Mouse (Mus musculus) megakaryocyte, embryonic 14.5 days (primary cell): Measurements from ENCODE around the gene Wdr6. TPM values are rescaled to one million over a fixed set of nuclear protein-coding genes. Genes with fewer than 3 reads are reported as not detected.
"Not testable (repeated sequence)": the region's sequence is repeated elsewhere in the genome, so short reads cannot be mapped to it uniquely, and the experiment has no call there.

Experiments
- H3K27me3 ChIP-seq: replicated peaks from 2 replicates; pipeline ENCODE3; 2012; ENCODE audit warnings: inconsistent platforms
- H3K36me3 ChIP-seq: replicated peaks from 2 replicates; pipeline ENCODE3; 2012; ENCODE audit warnings: low read length, inconsistent platforms, mixed read lengths
- H3K4me1 ChIP-seq: 2 replicates; pipeline ENCODE4 v1.6.1; 2012; ENCODE audit warnings: inconsistent platforms
- H3K4me3 ChIP-seq: replicated peaks from 2 replicates; pipeline ENCODE3; 2012; ENCODE audit warnings: moderate library complexity, mild to moderate bottlenecking, inconsistent platforms
- H3K9me3 ChIP-seq: 2 replicates; pipeline ENCODE4 v1.6.1; 2012; ENCODE audit warnings: inconsistent platforms
- FLI1 ChIP-seq: IDR thresholded peaks from 2 replicates; pipeline ENCODE4 v1.6.1; 2012; ENCODE audit warnings: low read length, inconsistent platforms, mixed read lengths
- GATA1 ChIP-seq: IDR thresholded peaks from 3 replicates; pipeline ENCODE4 v1.6.1; 2012; ENCODE audit warnings: mixed read lengths, low read length, inconsistent platforms, borderline replicate concordance
- polyA plus RNA-seq: library from polyadenylated mRNA; stranded (reverse); fragments of >175 nt; gene quantifications from 2 replicates; pipeline ENCODE4 v1.2.3, GENCODE M21; 2012; ENCODE audit warnings: low replicate concordance; ENCODE audit not compliant: insufficient read depth

The Wdr6 gene
- 4.8 and 5.5 TPM in 2 replicates for polyA plus RNA-seq

GRCm38 (mm10) chr9:108578545-108579343 lies at the start of gene Wdr6:
Wdr6 (minus strand) TSS chr9:108578739.
- TF ChIP-seq FLI1 = no peak
- no peak for TF ChIP-seq GATA1
- Histone ChIP-seq H3K4me3 (peak within 1 kb of the TSS; percentile 96), H3K4me1 (peaks cover 78% of the 10 kb centered on the region), H3K36me3 (peaks cover 32% of the 10 kb centered on the region), H3K27me3 (no peaks in the 10 kb centered on the region), H3K9me3 (no peaks in the 10 kb centered on the region)

DNA sequence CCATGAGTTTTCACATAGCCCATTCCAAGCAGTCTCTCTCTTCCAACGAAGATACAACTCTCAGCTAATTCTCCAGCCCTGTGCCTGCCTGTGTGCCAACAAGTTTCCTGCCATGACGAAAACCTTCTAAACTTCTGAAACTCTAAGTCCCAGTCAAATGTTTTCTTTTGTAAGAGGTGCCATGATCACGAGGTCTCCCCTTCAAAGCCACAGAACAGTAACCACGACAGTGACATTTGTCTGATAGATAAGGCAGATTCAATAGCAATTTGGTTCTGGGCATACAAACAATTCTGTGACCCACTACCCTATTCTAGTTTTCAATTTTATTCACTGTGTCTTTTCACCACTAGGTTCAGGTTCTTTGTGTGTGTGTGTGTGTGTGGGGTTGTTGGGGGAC lies 49.6 kb upstream of the Wdr6 start:
- no peak for TF ChIP-seq GATA1
- no peak for TF ChIP-seq FLI1
- Histone ChIP-seq H3K4me1 (peaks cover 85% of the 10 kb centered on the region), H3K36me3 (peaks cover 72% of the 10 kb centered on the region), H3K9me3 (no peaks in the 10 kb centered on the region), H3K4me3 (no peak overlapping the region), H3K27me3 (no peaks in the 10 kb centered on the region)

GRCm38 (mm10) chr9:108626498-108626897 lies 48.0 kb upstream of the Wdr6 start:
- Histone ChIP-seq H3K27me3 (no peaks in the 10 kb centered on the region), H3K4me1 (peaks cover 74% of the 10 kb centered on the region), H3K9me3 (no peaks in the 10 kb centered on the region), H3K36me3 (peaks cover 68% of the 10 kb centered on the region), H3K4me3 (peak overlapping the region; percentile 54)
- TF ChIP-seq GATA1 (no peak), FLI1 (no peak)

- TF ChIP-seq GATA1 (no peak), FLI1 (no peak)
- Histone ChIP-seq H3K9me3 (no peaks in the 10 kb centered on the region), H3K36me3 (peaks cover 98% of the 10 kb centered on the region), H3K4me1 (peaks cover 16% of the 10 kb centered on the region; the same call in 1 of the 2 replicates), H3K27me3 (no peaks in the 10 kb centered on the region), H3K4me3 (no peak overlapping the region)
These were observed 38.8 kb upstream of the Wdr6 start for GRCm38 (mm10) chr9:108617301-108617700.

GRCm38 (mm10) chr9:108611488-108611887 lies 32.9 kb upstream of the Wdr6 start:
- no peaks in the 10 kb centered on the region for H3K9me3 ChIP-seq
- H3K36me3 ChIP-seq = peaks cover 99% of the 10 kb centered on the region
- H3K4me3 ChIP-seq = no peak overlapping the region
- peaks cover 9% of the 10 kb centered on the region for H3K4me1 ChIP-seq
- no peaks in the 10 kb centered on the region for H3K27me3 ChIP-seq
- TF ChIP-seq GATA1 (no peak), FLI1 (no peak)

DNA sequence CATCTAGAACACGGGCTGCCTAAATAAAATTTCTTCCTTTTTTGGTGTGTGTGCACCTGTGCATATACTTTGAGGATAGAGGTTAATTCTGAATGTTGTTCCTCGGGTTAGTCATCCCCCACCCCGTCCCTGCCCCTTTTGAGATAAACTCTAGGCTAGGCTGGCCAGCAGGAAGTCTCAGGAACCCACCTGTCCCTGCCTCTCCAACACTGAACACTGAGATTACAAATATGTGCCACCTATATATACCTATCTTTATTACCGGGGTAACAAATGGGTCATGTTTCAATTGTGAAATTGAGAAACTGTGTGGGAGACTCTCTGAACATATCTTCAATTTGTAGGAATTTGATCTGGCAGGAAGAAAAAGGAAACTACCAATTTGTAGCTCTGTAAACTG lies 30.4 kb upstream of the Wdr6 start:
- Histone ChIP-seq H3K4me3 (no peak overlapping the region), H3K4me1 (peaks cover 4% of the 10 kb centered on the region; the same call in 1 of the 2 replicates), H3K9me3 (no peaks in the 10 kb centered on the region), H3K27me3 (no peaks in the 10 kb centered on the region), H3K36me3 (peaks cover 98% of the 10 kb centered on the region)
- TF ChIP-seq GATA1 = no peak
- TF ChIP-seq FLI1 = no peak

DNA sequence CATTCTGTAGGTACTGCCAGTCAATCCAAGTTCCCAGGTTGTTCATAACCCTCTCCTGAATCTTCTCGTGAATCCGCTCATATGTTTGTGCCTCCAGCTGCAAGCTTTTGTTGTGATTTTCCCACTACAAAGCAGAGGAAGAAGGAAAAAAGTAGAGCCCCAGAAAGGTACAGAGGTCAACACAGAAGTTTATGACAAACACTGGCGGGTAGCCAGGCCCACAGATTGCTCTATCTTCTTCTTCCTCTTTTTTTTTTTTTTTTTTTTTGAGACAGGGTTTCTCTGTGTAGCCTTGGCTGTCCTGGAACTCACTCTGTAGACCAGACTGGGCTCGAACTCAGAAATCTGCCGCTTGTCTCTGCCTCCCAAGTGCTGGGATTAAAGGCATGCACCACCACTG lies 29.4 kb upstream of the Wdr6 start:
- H3K36me3 ChIP-seq = peaks cover 98% of the 10 kb centered on the region
- H3K4me3 ChIP-seq, H3K27me3 ChIP-seq, H3K9me3 ChIP-seq, H3K4me1 ChIP-seq: not testable (repeated sequence)

- Histone ChIP-seq H3K36me3 (peaks cover 55% of the 10 kb centered on the region), H3K27me3 (peaks cover 6% of the 10 kb centered on the region), H3K9me3 (no peaks in the 10 kb centered on the region), H3K4me3 (no peak overlapping the region), H3K4me1 (peaks cover 11% of the 10 kb centered on the region)
- TF ChIP-seq FLI1 = no peak
- no peak for TF ChIP-seq GATA1
These were observed 23.4 kb upstream of the Wdr6 start for GRCm38 (mm10) chr9:108601986-108602385.

GRCm38 (mm10) chr9:108600011-108600410 lies 21.5 kb upstream of the Wdr6 start:
- H3K9me3 ChIP-seq = no peaks in the 10 kb centered on the region
- peaks cover 36% of the 10 kb centered on the region for H3K36me3 ChIP-seq
- TF ChIP-seq FLI1 (no peak), GATA1 (no peak)
- peaks cover 7% of the 10 kb centered on the region for H3K27me3 ChIP-seq
- peaks cover 21% of the 10 kb centered on the region for H3K4me1 ChIP-seq
- no peak overlapping the region for H3K4me3 ChIP-seq

- Histone ChIP-seq H3K27me3 (peaks cover 7% of the 10 kb centered on the region), H3K4me3 (no peak overlapping the region), H3K9me3 (no peaks in the 10 kb centered on the region), H3K4me1 (peaks cover 30% of the 10 kb centered on the region), H3K36me3 (peaks cover 27% of the 10 kb centered on the region)
- TF ChIP-seq FLI1 (no peak), GATA1 (no peak)
These were observed 20.6 kb upstream of the Wdr6 start for GRCm38 (mm10) chr9:108599021-108599566.
